Comparison of ENCODE assay signal across 8 mouse cellular contexts in genomic region chr2:143867326-143867725, GRCm38 (mm10). TPM values are rescaled to one million over a fixed set of nuclear protein-coding genes. Genes with fewer than 3 reads are reported as not detected.
DNase-seq lines count a peak whose midpoint lies in the region; ATAC-seq and TF ChIP-seq lines count a peak whose summit lies in the region.

No protein-coding gene starts in this region.

- ATAC-seq in forebrain, embryonic 13.5 days = peak; percentile 67
- peak; percentile 64 for ATAC-seq in liver, postnatal 0 days
- peak; percentile 63; the same call in 1 of the 2 replicates for ATAC-seq in neural tube, embryonic 15.5 days (ENCODE audit: low FRiP score)

- H3K9me3 ChIP-seq in CH12.LX (replicated peaks; ENCODE audit: low read length) = no peaks in the 10 kb centered on the region
- no peaks in the 10 kb centered on the region for H3K9me3 ChIP-seq in forebrain, embryonic 13.5 days (replicated peaks)
- H3K9me3 ChIP-seq in liver, postnatal 0 days (ENCODE audit: low read length) = no peaks in the 10 kb centered on the region
- no peaks in the 10 kb centered on the region for H3K9me3 ChIP-seq in neural tube, embryonic 15.5 days (replicated peaks)

- H3K79me2 ChIP-seq in CH12.LX (replicated peaks; ENCODE audit: control insufficient read depth, extremely low read depth, insufficient read depth, poor library complexity, severe bottlenecking) = no peaks in the 10 kb centered on the region

- TF ChIP-seq CTCF in CH12.LX (conservative IDR thresholded peaks at IDR 0.05 in 1 of 2, IDR thresholded peaks at IDR 0.05 in 1 of 2; ENCODE audit: low read depth in 2 of 2, low read length in 2 of 2) = peak; percentile 70 to 96
- peak; percentile 98 for TF ChIP-seq CTCF in liver, postnatal 0 days (IDR thresholded peaks at IDR 0.05; ENCODE audit: low read depth)

- H3K36me3 ChIP-seq in CH12.LX (replicated peaks in 1 of 2; ENCODE audit: control insufficient read depth in 1 of 2, insufficient read depth in 1 of 2, low read length in 1 of 2) = no peaks in the 10 kb centered on the region
- H3K36me3 ChIP-seq in forebrain, embryonic 13.5 days (ENCODE audit: poor library complexity, severe bottlenecking) = no peaks in the 10 kb centered on the region
- H3K36me3 ChIP-seq in liver, postnatal 0 days (replicated peaks; ENCODE audit: insufficient read depth, low read length) = no peaks in the 10 kb centered on the region
- H3K36me3 ChIP-seq in neural tube, embryonic 15.5 days = no peaks in the 10 kb centered on the region

- no peaks in the 10 kb centered on the region for H3K27me3 ChIP-seq in CH12.LX (replicated peaks)
- H3K27me3 ChIP-seq in forebrain, embryonic 13.5 days = peaks cover 24% of the 10 kb centered on the region
- peaks cover 9% of the 10 kb centered on the region; the same call in 1 of the 2 replicates for H3K27me3 ChIP-seq in liver, postnatal 0 days (ENCODE audit: insufficient read depth, low read length)
- no peaks in the 10 kb centered on the region for H3K27me3 ChIP-seq in neural tube, embryonic 15.5 days (replicated peaks)

- no peak overlapping the region for H3K4me3 ChIP-seq in CH12.LX (replicated peaks in 1 of 3; ENCODE audit: low read depth in 2 of 3, low read length in 2 of 3, poor library complexity in 1 of 3)
- no peak overlapping the region for H3K4me3 ChIP-seq in forebrain, embryonic 13.5 days
- no peak overlapping the region for H3K4me3 ChIP-seq in liver, postnatal 0 days (ENCODE audit: low read depth, low read length)
- no peak overlapping the region for H3K4me3 ChIP-seq in neural tube, embryonic 15.5 days (replicated peaks)

- no peak overlapping the region for H3K27ac ChIP-seq in CH12.LX (ENCODE audit: insufficient read depth, low read depth)
- no peak overlapping the region for H3K27ac ChIP-seq in forebrain, embryonic 13.5 days
- no peak overlapping the region for H3K27ac ChIP-seq in liver, postnatal 0 days (ENCODE audit: low read depth)
- no peak overlapping the region for H3K27ac ChIP-seq in neural tube, embryonic 15.5 days (replicated peaks)

- H3K4me2 ChIP-seq in CH12.LX (ENCODE audit: insufficient read depth, low read depth, poor library complexity, severe bottlenecking) = peak overlapping the region; percentile 30
- no peak overlapping the region for H3K4me2 ChIP-seq in forebrain, embryonic 13.5 days
- peak overlapping the region; percentile 42 for H3K4me2 ChIP-seq in liver, postnatal 0 days (ENCODE audit: low read depth, low read length)
- H3K4me2 ChIP-seq in neural tube, embryonic 15.5 days = no peak overlapping the region

- no peak for TF ChIP-seq EP300 in CH12.LX (IDR thresholded peaks at IDR 0.05; ENCODE audit: low read length)
- no peak for TF ChIP-seq EP300 in liver, postnatal 0 days (IDR thresholded peaks at IDR 0.05; ENCODE audit: low read depth)

- dilution Hi-C loops in CH12.LX (cut with MboI; ENCODE audit: extremely low pct_ligation_motif_present, extremely low pct_unique_long_range_greater_than_20kb, low sequenced_read_pairs) = no loop called here

- H3K4me1 ChIP-seq in CH12.LX (ENCODE audit: control insufficient read depth in 1 of 2, insufficient read depth in 2 of 2) = peaks cover 0 to 12% of the 10 kb centered on the region in 2 experiments; a peak in 2 of 4 replicates
- H3K4me1 ChIP-seq in forebrain, embryonic 13.5 days = peaks cover 9% of the 10 kb centered on the region; the same call in 1 of the 2 replicates
- peaks cover 16% of the 10 kb centered on the region for H3K4me1 ChIP-seq in liver, postnatal 0 days (ENCODE audit: insufficient read depth)
- peaks cover 7% of the 10 kb centered on the region; the same call in 1 of the 2 replicates for H3K4me1 ChIP-seq in neural tube, embryonic 15.5 days

- no peak for TF ChIP-seq POLR2A in CH12.LX (IDR thresholded peaks at IDR 0.05; ENCODE audit: low read depth, low read length)

- intact Hi-C loops in heart, postnatal 10 days (cut with DNase I) = loop anchor here (1.0 to 5.0 kb wide), 5 partner anchors 30 to 585 kb away; no protein-coding TSS in a partner anchor

- in situ Hi-C loops in CH12.LX (cut with MboI; ENCODE audit: low pct_ligation_motif_present, low pct_unique_long_range_greater_than_20kb, low sequenced_read_pairs) = loop anchor here (10.0 kb wide), 1 partner anchor 347 kb away; no protein-coding TSS in a partner anchor

- TF ChIP-seq RAD21 in CH12.LX (IDR thresholded peaks at IDR 0.05; ENCODE audit: low read depth, low read length) = peak; percentile 92

- peak; percentile 76 for DNase-seq in CH12.LX (ENCODE audit: extremely low read depth)
- peak; percentile 46 for DNase-seq in c-Kit-positive CD71-negative TER-119-negative erythroid progenitor cells, embryonic 14.5 days (ENCODE audit: low read depth)
- peak; percentile 87 to 89 for DNase-seq in heart, postnatal 10 days
- peak; percentile 65 for DNase-seq in large intestine, adult 2 months (ENCODE audit: low read depth, low spot score)
- DNase-seq in liver, postnatal 0 days = peak; percentile 80
- DNase-seq in testis, postnatal 14 days (ENCODE audit: low spot score) = peak; percentile 63

- 6% methylated on average over 6 of the region's 6 CpGs for WGBS in forebrain, embryonic 13.5 days
- 2% methylated on average over 6 of the region's 6 CpGs for WGBS in large intestine, adult 2 months
- 4% methylated on average over 6 of the region's 6 CpGs for WGBS in liver, postnatal 0 days (ENCODE audit: insufficient replicate concordance)
- WGBS in neural tube, embryonic 15.5 days = 6% methylated on average over 6 of the region's 6 CpGs

- peak overlapping the region; percentile 4; the same call in 1 of the 2 replicates for H3K9ac ChIP-seq in CH12.LX (ENCODE audit: insufficient read depth, low read depth)
- no peak overlapping the region for H3K9ac ChIP-seq in forebrain, embryonic 13.5 days
- peak overlapping the region; percentile 18; the same call in 1 of the 2 replicates for H3K9ac ChIP-seq in liver, postnatal 0 days (replicated peaks)
- no peak overlapping the region for H3K9ac ChIP-seq in neural tube, embryonic 15.5 days (replicated peaks)

TF ChIP-seq in CH12.LX, 34 proteins besides CTCF, POLR2A, EP300 and RAD21:
- TF ChIP-seq MAX (IDR thresholded peaks at IDR 0.05; ENCODE audit: low read length) (0 out of 2 replicates have a peak, but pooled peaks have one; percentile 9), HCFC1 (IDR thresholded peaks at IDR 0.05; ENCODE audit: low read depth, low read length) (no peak), SIN3A (IDR thresholded peaks at IDR 0.05; ENCODE audit: low read length) (peak; percentile 66), MEF2A (IDR thresholded peaks at IDR 0.05; ENCODE audit: borderline replicate concordance, low read depth, low read length) (peak; percentile 31; the same call in 1 of the 2 replicates), IRF4 (IDR thresholded peaks at IDR 0.05; ENCODE audit: low read depth, low read length) (peak; percentile 53), SMC3 (IDR thresholded peaks at IDR 0.05; ENCODE audit: low read depth, low read length) (peak; percentile 98), CHD2 (IDR thresholded peaks at IDR 0.05; ENCODE audit: low read length) (no peak), ELF1 (IDR thresholded peaks at IDR 0.05; ENCODE audit: low read depth, low read length) (0 out of 2 replicates have a peak, but pooled peaks have one; percentile 15), PAX5 (IDR thresholded peaks at IDR 0.05; ENCODE audit: low read length) (no peak), ZC3H11A (IDR thresholded peaks at IDR 0.05; ENCODE audit: low read depth, low read length) (peak; percentile 84), MXI1 (IDR thresholded peaks at IDR 0.05; ENCODE audit: low read depth, low read length) (peak; percentile 38; the same call in 1 of the 2 replicates), TCF12 (IDR thresholded peaks at IDR 0.05; ENCODE audit: low read depth, low read length) (no peak)

RNA-seq across cellular contexts. Expression of gene Bfsp1, which starts 4.4 kb away (rescaled TPM):
- 0.13 TPM in 1 of 2 replicates, not detected in the other for total RNA-seq in CH12.LX (2012; rRNA removed)
- 0.19 and 0.30 TPM in 2 replicates for total RNA-seq in CH12.LX (2014; rRNA removed)
- 0.19 and 0.21 TPM in 2 replicates for polyA plus RNA-seq in CH12.LX (2012; ENCODE audit: insufficient read length, low read depth)
- 0.53 and 0.57 TPM in 2 replicates for polyA plus RNA-seq in forebrain, embryonic 13.5 days (2015; fragmentation: Nextera tagmentation; extraction: Ambion mirVana)
- total RNA-seq in heart, postnatal 10 days (2021) = under 1 TPM; 0.62 to 0.82 TPM
- polyA plus RNA-seq in large intestine, adult 2 months (2012; rRNA removed) = 3.2 and 5.1 TPM in 2 replicates
- 0.12 and 0.17 TPM in 2 replicates for polyA plus RNA-seq in liver, postnatal 0 days (2015; fragmentation: Nextera tagmentation; extraction: Ambion mirVana)
- 1.4 and 1.9 TPM in 2 replicates for polyA plus RNA-seq in neural tube, embryonic 15.5 days (2015; fragmentation: Nextera tagmentation; extraction: Ambion mirVana)

RNA-seq across cellular contexts. Expression of gene Dstn, which starts 47.8 kb away (rescaled TPM):
- total RNA-seq in CH12.LX (2012; rRNA removed) (68.9 and 84.3 TPM in 2 replicates), CH12.LX (2014; rRNA removed) (266 and 306 TPM in 2 replicates)
- 151 and 155 TPM in 2 replicates for polyA plus RNA-seq in CH12.LX (2012; ENCODE audit: insufficient read length, low read depth)
- polyA plus RNA-seq in forebrain, embryonic 13.5 days (2015; fragmentation: Nextera tagmentation; extraction: Ambion mirVana) = 406 and 414 TPM in 2 replicates
- 100 to 1,000 TPM; 486 to 498 TPM for total RNA-seq in heart, postnatal 10 days (2021)
- 227 and 275 TPM in 2 replicates for polyA plus RNA-seq in large intestine, adult 2 months (2012; rRNA removed)
- polyA plus RNA-seq in liver, postnatal 0 days (2015; fragmentation: Nextera tagmentation; extraction: Ambion mirVana) = 155 and 160 TPM in 2 replicates
- 415 and 417 TPM in 2 replicates for polyA plus RNA-seq in neural tube, embryonic 15.5 days (2015; fragmentation: Nextera tagmentation; extraction: Ambion mirVana)

Comparison
In these comparisons a context has a peak if more than half of its experiments do, and no peak if none do; other contexts are left out.
1. H3K4me2 ChIP-seq: peak in CH12.LX (single experiment) and liver, postnatal 0 days (single experiment); none in forebrain, embryonic 13.5 days (single experiment) and neural tube, embryonic 15.5 days (single experiment).
2. H3K9ac ChIP-seq: peak in CH12.LX (single experiment) and liver, postnatal 0 days (single experiment); none in forebrain, embryonic 13.5 days (single experiment) and neural tube, embryonic 15.5 days (single experiment).
3. Peak in every context shown above with its lines, with median percentiles within 50 percentile points of each other: DNase-seq and ATAC-seq.